Mouse (Mus musculus) ES-E14 (cell line): ENCODE results near the gene 1700067K01Rik. TPM values are rescaled to one million over a fixed set of nuclear protein-coding genes. Genes with fewer than 3 reads are reported as not detected.

ENCODE experiments used
- DNase-seq: peaks from one replicate; pipeline ENCODE4 v3.0.0-alpha.2; 2013; ENCODE audit warnings: low read depth, low spot score
- H3K27ac ChIP-seq: 2 replicates; pipeline ENCODE4 v1.5.1; 2012; ENCODE audit warnings: low read depth, mild to moderate bottlenecking, low read length, moderate library complexity, mixed read lengths; ENCODE audit not compliant: poor library complexity, insufficient read depth, severe bottlenecking
- H3K36me3 ChIP-seq: 2 replicates; pipeline ENCODE4 v1.6.1; 2012; ENCODE audit warnings: mild to moderate bottlenecking, low read length, moderate library complexity, mixed read lengths; ENCODE audit not compliant: control insufficient read depth, poor library complexity, insufficient read depth, severe bottlenecking
- H3K4me1 ChIP-seq, 2 experiments: fragments of 150-350 bp in 1 of 2; sonication (generic) in 1 of 2; 2 replicates each; pipeline ENCODE4 v1.6.1; 2012; ENCODE audit warnings: low read length in 2 of 2, mild to moderate bottlenecking in 1 of 2, mixed read lengths in 1 of 2; ENCODE audit not compliant: control insufficient read depth in 2 of 2, insufficient read depth in 2 of 2, poor library complexity in 1 of 2
- H3K4me3 ChIP-seq, 2 experiments: fragments of 150-350 bp in 1 of 2; sonication (generic) in 1 of 2; 2 replicates each; pipeline ENCODE4 v1.5.1; 2012; ENCODE audit warnings: low read length in 2 of 2, low read depth in 1 of 2, mild to moderate bottlenecking in 1 of 2, mixed read lengths in 1 of 2; ENCODE audit not compliant: insufficient read depth in 1 of 2, poor library complexity in 1 of 2, severe bottlenecking in 1 of 2
- H3K9ac ChIP-seq: 2 replicates; pipeline ENCODE4 v1.6.1; 2012; ENCODE audit warnings: low read depth, mild to moderate bottlenecking, low read length, mixed read lengths; ENCODE audit not compliant: poor library complexity, insufficient read depth, severe bottlenecking
- H3K9me3 ChIP-seq: fragments of 150-350 bp; sonication (generic); 2 replicates; pipeline ENCODE4 v1.6.1; 2012; ENCODE audit warnings: low read depth, mild to moderate bottlenecking, low read length; ENCODE audit not compliant: control insufficient read depth, insufficient read depth
- CHD2 ChIP-seq: IDR thresholded peaks from 2 replicates; pipeline ENCODE4 v1.6.1; 2014; ENCODE audit warnings: mild to moderate bottlenecking, low read depth, low read length, inconsistent platforms
- HCFC1 ChIP-seq: IDR thresholded peaks from 2 replicates; pipeline ENCODE4 v1.6.1; 2012; ENCODE audit warnings: low read length, inconsistent platforms, borderline replicate concordance; ENCODE audit not compliant: insufficient read depth
- MAFK ChIP-seq: IDR thresholded peaks from 2 replicates; pipeline ENCODE4 v1.6.1; 2014; ENCODE audit warnings: mild to moderate bottlenecking, low read depth, low read length, inconsistent platforms; ENCODE audit not compliant: insufficient read depth
- ZC3H11A ChIP-seq: IDR thresholded peaks from 2 replicates; pipeline ENCODE4 v1.6.1; 2012; ENCODE audit warnings: low read depth, mild to moderate bottlenecking, inconsistent platforms, low read length, borderline replicate concordance
- ZNF384 ChIP-seq: IDR thresholded peaks from 2 replicates; pipeline ENCODE4 v1.6.1; 2012; ENCODE audit warnings: low read depth, low read length, inconsistent platforms
- in situ Hi-C, 2 experiments: fragments of 600-800 bp; cut with MboI; formaldehyde crosslinking; loops; one replicate each; pipeline ENCODE4 v1.15.1; 2025; ENCODE audit warnings: low sequenced_read_pairs in 2 of 2, inconsistent platforms in 1 of 2; ENCODE audit not compliant: unreplicated experiment in 2 of 2
- total RNA-seq: library from RNA; depleted of rRNA; stranded (reverse); fragments of 300-350 nt; gene quantifications from 2 replicates; pipeline ENCODE4 v1.2.3, GENCODE M21; 2012

1700067K01Rik gene
- total RNA-seq, 1 experiment, result 1.2 TPM

DNA sequence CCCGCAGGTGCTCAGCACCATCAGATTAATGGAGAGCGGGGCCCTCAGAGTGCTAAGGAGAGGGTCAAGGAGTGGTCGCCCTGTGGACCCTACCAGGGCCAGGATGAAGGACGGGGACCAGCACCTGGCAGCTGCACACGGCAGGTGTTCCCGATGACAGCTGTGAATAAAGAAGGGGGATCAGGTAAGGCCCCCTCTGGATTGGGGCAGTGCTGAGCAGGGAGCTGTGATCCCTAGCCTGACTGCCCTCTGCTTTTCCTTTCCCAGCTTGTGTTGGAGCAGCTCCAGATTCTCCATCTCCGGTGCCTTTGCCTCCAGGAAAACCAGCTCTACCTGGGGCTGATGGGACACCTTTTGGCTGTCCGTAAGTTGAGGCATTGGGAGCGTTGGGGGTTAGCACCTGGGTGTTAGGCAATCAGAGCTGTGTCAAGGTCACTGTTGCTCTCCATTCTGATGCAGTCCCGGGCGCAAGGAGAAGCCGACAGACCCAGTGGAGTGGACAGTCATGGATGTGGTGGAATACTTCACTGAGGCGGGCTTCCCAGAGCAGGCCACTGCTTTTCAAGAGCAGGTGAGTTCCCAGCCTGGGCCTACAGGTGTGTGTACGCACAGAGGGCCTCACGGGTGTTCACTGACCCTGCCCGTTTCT is 2.1 kb upstream of the 1700067K01Rik start:
- H3K4me3 ChIP-seq, result peak overlapping the region; percentile 81 to 97
- no peak for TF ChIP-seq ZNF384
- in situ Hi-C loops, result no loop called here
- no peak overlapping the region for H3K27ac ChIP-seq
- DNase-seq, result no peak
- H3K4me1 ChIP-seq, result peaks cover 8 to 22% of the 10 kb centered on the region in 2 experiments
- peaks cover 21% of the 10 kb centered on the region for H3K36me3 ChIP-seq
- no peaks in the 10 kb centered on the region for H3K9me3 ChIP-seq
- peak overlapping the region; percentile 93; the same call in 1 of the 2 replicates for H3K9ac ChIP-seq

DNA sequence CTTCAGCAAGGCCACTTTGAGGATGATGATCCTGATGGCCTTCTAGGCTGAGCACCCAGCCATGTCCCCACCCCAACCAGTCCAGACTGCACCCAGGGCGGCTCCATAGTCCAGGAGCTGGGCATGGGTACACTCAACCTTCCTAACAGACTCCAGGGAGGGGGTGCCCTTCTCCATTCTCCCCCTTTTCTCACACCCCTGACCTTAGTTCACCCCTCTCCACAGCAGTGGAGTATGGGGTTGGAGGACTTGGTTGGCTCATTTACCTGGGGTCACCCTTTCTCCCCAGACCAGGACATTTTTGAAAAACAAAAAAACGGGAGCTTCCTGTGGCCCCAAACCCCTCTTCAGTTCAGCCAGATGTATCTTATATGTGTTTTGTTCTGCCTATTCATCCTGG is 1.5 kb upstream of the 1700067K01Rik start:
- Histone ChIP-seq H3K9me3 (no peaks in the 10 kb centered on the region), H3K4me3 (no peak overlapping the region), H3K4me1 (peaks cover 10 to 22% of the 10 kb centered on the region in 2 experiments), H3K27ac (no peak overlapping the region), H3K9ac (no peak overlapping the region), H3K36me3 (peaks cover 21% of the 10 kb centered on the region)
- no peak for DNase-seq
- in situ Hi-C loops, result no loop called here
- TF ChIP-seq ZNF384 (no peak), CHD2 (no peak)

DNA sequence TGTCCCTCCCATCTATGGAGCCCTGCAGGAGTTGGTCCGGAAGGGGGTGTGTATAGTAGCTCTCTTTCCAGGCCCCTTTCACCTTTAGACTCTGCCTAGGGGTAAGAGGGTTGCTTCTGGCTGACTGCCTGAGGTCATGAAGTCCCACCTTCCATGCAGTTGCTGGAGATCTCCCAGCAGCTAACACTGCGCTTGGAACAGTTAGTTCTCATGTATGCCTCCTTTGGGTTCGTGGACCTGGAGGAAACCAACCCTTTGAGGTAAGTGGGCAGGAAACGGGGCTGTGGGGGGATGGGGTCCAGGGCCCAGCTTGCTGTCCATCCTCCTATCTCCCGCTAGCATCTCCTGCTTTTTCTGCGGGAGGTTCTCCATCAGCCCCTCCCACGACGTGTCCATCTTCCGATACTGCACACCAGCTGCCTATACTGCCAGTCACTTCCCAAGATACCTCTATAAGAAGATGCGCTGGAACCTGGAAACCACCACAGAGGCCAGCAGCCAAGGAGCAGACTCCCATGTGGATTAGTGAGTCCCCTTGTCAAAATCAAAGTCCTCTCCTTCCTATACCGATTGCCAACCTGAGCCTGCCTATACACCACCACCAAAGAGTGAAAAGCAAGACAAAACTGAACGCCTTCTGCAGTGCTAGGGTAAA is 1.8 kb downstream of the 1700067K01Rik start:
- H3K4me1 ChIP-seq, result peaks cover 15 to 18% of the 10 kb centered on the region in 2 experiments
- no peak for DNase-seq
- no peak overlapping the region for H3K27ac ChIP-seq
- TF ChIP-seq ZC3H11A (no peak), HCFC1 (no peak), CHD2 (no peak), MAFK (no peak), ZNF384 (no peak)
- no peak overlapping the region; a peak in 1 of 4 replicates for H3K4me3 ChIP-seq
- no peaks in the 10 kb centered on the region for H3K9me3 ChIP-seq
- in situ Hi-C loops, result no loop called here
- H3K9ac ChIP-seq, result no peak overlapping the region
- H3K36me3 ChIP-seq, result peaks cover 21% of the 10 kb centered on the region

DNA sequence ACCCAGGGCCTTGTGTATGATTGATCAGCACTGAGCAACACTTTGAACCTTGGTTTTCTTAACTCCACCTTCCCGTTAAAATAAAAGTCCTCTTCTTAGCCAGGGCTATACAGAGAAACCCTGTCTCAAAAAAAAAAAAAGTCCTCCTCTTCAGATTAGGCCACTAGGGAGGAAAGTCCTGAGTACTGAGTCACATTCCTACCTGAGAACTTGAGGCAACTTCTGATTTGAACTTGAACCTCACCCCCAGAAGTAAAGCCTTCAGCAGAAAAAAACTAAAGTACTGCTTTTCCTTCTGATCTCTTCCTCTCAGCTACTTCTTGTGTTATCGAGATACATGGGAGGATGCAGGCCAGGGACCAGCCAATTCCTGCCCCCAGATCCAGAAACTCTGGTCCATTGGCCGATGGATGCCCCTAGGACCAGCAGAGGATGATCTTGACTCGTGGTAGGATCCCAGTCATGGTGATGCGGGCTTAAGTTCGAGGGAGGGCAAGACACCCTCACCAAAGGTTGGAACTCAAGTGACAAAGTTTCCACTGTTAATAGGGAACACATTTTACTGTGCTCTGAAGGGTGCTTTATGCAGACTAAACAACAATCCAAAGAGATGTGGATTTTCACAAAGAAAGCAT is 2.4 kb downstream of the 1700067K01Rik start:
- DNase-seq, result no peak
- Histone ChIP-seq H3K27ac (no peak overlapping the region), H3K9me3 (no peaks in the 10 kb centered on the region), H3K9ac (no peak overlapping the region; the same call in 1 of the 2 replicates), H3K36me3 (peaks cover 21% of the 10 kb centered on the region), H3K4me1 (peaks cover 14 to 18% of the 10 kb centered on the region in 2 experiments), H3K4me3 (peak overlapping the region; percentile 69 to 76; a peak in 3 of 4 replicates)
- in situ Hi-C loops, result no loop called here
- TF ChIP-seq ZNF384, result peak; percentile 86
- no peak for TF ChIP-seq HCFC1
- TF ChIP-seq ZC3H11A, result no peak
- no peak for TF ChIP-seq MAFK
- TF ChIP-seq CHD2, result no peak
